Mouse (Mus musculus) gonadal fat pad, adult 2 months (tissue): Measurements from ENCODE around the gene Kif1c. TPM values are rescaled to one million over a fixed set of nuclear protein-coding genes. Genes with fewer than 3 reads are reported as not detected.

Source experiments
- DNase-seq: peaks from one replicate; pipeline ENCODE4 v3.0.0-alpha.2; 2012; ENCODE audit warnings: low read depth
- polyA plus RNA-seq: library from polyadenylated mRNA; depleted of rRNA; stranded (reverse); fragments of >200 nt; gene quantifications from 2 replicates; pipeline ENCODE4 v1.2.3, GENCODE M21; 2012; rRNA removed

Kif1c gene
- polyA plus RNA-seq, result 98.2 and 102 TPM in 2 replicates

DNA sequence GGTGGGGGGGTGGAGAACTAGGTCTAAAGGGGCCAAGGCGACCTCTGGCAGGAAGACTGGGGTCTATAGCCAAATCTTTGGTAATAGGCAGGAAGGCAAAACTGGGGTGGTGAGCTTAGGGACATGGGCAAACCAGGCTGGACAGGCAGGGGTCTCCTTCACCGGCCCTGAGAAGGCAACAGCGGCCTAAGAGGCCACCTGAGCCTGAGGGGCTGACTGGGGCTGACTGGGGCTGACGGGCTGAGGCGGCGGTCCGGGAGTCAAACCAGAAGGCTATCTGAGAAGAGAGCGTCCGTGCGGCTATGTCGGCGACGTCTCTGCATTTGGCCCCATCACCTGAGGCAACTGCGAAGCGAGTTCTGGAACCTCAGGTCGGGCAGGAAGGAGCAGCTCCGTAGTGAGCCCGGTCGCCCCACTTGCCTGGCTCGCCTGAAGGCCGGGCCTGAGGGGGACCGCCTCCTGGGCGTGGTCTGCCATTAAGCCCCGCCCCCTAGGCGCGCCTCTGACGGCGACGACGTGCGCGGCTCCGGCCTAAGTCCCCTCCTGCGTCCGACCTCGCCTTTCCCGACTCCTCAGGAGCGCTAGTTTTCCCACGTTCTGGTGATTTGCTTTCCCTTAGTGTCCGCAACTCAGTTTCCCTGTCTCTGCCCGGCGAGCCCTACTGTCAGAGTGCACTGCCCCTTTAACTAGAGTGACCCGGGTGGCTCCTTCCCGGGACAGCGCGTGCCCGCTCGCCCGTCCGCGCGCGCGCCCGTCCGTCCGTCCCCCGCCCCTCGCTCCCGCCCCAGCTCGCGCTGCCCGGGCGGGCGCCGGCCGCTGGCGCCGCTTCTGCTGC lies at the start of gene Kif1c, which contains the start of gene Inca1:
Gene Kif1c (plus strand): TSS at position 827 of the 835 bp plus-strand sequence.
Gene Inca1 (minus strand): TSS at position 434 of the 835 bp plus-strand sequence.
- no peak for DNase-seq

DNA sequence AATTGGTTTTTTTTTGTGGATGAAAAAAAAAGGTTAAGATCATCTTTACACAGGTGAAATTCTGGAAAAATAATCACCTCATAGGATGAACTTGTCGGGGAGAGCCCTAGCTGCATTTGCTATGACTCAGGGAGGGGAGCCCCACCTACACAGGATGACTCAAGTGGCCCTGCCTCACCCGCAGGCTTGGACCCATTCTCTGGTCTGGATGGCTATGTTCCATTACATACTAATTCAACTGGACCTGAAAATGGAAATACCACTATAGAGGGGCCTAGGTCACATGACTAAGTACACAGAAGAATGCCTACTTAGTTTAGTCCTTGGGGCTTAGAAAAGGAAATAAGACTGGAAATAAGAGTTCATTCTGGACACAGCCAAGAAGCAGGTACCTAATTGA lies 49.0 kb upstream of the Kif1c start:
- no peak for DNase-seq

DNA sequence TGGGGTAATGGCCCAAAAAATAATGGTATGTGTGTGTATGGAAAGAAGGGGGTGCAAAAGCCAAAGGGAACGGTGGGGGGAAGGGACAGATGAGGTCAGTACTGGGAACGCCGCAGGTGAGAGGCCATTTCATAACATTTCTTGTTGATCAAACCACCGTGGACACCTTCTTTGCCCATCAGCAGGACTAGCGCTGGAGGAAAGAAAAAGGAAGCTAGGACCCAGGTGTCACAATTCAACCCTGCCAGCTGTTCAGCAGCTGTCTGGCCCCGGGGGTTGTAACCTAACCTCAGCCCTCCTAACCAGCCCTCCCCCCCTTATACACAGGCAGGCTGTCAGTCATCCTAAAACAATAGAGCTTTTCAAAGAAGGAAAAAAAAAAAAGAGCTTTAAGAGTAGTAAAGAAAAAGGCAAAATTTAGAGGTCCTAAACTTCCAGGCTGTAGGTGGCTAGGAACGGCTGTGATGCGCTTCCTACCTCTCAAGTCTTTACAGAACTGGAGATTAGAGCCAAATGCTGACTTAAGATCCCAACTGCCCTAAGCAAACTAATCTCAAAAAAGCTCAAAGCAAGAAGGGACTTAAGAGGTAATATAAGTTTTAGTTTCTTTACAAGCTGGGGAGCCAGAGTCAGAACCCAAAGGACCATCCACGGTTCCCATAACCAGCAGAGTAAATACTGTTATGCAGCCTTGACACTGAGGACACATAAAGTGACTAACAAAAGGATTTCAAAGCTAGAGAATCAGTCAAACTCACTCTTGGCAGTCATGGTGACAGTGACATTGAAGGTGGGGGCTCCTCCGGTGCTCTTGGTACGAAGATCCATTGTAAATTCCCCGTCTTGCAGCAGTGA lies 48.1 kb upstream of the Kif1c start:
- DNase-seq, result no peak

DNA sequence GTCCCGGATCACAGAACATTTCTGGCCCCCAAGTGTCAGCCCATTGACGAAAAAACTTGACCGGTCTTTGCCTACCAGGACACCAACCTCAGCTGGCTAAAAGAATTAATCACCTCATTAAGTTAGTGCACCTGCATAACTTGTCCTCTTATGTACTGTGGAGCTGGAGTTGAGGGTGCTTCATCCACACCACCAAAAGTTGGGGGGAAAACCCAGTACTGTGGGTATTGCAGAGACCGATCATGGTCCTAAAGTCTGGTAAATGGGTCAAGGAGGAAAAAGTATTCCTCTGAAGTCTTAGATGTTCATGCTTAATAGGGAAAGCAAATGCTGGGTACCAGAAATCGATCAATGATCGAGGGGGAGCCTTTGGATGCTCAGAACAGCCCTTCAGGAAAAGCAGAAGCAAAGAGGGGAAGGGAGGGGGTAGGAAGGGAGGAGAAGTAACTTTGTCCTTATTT lies 47.4 kb upstream of the Kif1c start:
- no peak for DNase-seq

DNA sequence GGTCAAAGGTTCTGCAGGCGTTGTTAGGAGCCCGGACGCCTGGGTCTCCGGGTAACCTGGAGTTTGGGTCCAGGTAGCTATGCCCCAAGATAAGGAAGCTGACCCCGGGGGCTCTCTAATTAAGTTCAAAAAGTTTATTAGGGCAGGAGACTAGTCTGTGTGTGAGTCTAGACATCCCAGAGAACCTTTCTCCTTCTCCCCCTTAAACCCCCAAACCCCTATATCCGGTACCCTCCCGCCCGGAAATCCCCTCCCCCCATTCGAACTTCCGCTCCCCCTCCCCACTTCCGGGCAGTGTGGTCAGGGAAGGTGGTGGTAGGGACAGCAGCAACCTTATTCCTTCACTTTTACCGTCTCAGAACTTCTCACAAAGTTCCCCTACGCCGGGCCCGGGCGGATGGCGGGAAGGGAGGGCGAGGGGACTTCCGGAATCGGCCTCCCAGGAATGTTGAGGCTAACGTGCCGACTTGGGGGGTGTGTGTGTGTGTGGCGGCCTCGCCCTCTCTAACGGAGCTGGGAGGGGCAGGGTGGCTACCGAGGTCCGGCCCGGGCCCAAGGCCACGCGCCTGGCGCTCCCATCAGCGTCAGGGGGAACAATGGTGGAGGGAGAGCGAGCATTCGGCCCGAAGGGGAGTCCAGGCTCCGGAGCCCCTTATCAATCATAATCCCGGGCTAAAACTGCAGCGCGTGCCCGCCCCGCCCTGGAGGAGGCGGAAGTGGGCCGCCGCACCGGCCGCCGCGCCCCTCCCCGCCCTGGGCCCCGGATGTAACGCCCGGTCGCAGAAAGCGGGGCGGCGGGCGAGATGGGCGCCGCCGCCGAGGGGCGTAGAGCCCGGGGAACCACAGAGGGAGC lies 46.8 kb upstream of the Kif1c start:
- no peak for DNase-seq

DNA sequence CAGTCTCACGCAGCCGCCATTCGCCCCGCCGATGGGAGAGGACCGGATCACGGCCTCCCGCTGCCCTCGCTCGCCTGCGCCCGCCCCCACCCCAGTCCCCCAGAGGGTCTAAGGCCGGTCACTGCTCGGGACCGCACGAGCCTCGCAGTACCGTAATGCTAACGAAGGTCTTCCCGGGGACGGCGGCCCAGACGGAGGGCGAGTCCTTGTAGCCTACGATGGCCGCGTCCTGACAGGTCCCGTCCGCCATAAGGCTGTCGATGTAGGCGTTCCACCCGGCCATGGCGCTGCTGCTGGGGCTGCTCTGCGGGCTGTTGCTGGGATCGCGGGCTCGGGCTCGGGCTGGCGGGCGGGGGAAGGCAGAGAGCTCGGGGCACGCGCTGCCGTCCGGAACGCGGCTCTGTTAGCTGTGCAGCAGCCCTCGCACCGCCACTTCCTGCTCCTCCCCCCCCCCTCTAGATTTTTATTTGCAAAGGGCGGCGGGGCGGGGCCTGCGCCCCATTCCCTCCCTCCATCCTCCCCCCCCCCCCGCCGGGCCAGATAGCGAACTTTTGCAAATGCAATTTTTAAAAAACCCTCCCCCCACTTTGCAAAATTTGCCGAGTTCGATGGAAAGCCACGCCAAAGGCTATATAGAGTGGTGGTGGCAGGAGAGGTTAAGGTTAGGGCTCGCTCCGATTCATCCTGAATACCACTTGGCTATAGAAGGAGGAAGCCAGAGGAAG lies 46.0 kb upstream of the Kif1c start, which contains the start of gene Pfn1:
Gene Pfn1 (minus strand): TSS at position 447 of the 725 bp plus-strand sequence.
- no peak for DNase-seq

DNA sequence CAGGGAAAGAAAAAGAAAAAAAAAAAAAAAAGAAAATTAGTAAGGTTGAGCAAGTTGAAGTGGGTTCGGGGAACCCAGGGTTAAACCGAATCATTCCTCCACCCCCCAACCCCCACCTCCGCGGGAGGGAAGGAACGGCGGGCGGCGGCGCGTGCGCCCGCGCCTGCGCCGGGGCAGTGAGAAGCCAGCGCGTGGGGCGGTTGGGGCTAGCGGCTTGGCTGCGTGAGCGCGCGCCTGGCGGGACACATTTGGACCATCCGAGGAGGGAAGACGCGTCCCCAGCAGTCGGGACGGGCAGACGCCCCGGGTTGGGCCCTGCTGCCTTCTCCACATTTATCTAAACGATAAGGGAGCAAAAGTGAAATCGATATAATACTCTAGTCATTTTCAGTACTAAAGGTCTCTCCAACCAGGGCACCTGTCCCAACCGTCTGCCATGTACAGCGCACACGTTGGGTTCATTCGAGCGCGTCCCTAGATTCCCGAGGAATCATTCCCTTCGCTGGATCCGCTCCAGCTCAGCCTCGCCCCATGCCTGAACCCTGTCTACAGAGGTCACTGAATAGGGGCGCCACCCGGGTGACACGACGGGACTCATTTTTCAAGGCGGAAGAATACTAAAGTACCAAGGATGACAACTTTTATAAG lies 45.3 kb upstream of the Kif1c start:
- DNase-seq, result no peak

DNA sequence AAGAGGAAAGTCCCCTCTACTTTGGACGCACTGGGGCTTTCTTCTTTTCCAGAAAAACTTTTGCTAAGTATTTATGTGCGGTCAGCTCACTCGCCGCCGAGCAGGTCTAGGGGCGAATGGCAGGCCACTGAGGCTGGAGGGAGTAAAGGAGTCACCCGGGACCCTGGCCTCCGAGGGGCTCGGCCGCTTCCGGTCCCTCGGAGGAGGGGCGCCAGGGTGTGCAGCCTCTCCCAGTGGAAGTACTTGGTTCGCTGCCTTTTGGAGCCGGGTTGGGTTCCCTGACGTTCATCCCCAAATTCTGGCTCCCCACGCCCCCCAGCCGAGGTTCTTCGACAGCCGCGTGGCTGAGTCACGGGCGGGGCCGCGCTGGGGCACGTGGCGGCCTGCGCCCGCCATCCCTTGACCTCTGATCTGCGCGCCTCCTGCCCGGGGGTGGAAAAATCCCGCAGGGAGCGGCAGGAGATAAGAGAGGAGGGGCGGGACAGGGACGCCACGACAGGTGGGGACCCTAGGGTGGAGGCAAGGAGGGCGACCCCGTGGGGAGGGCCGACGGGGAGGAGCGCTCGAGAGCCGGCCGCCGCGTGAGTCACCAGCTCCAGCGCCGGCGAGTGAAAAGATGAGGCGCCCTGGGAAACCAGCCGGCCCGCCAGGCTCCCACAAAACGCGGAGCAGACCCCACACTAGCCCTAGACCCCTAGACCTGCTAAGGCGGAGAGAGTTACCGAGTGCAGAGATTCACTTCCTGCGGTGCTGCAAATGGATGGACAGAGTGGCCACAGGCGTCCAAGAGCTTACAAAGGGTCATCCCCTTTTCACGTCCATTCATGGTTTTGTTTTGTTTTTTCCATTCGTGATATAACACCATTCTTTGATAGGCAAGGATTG lies 44.5 kb upstream of the Kif1c start:
- no peak for DNase-seq

DNA sequence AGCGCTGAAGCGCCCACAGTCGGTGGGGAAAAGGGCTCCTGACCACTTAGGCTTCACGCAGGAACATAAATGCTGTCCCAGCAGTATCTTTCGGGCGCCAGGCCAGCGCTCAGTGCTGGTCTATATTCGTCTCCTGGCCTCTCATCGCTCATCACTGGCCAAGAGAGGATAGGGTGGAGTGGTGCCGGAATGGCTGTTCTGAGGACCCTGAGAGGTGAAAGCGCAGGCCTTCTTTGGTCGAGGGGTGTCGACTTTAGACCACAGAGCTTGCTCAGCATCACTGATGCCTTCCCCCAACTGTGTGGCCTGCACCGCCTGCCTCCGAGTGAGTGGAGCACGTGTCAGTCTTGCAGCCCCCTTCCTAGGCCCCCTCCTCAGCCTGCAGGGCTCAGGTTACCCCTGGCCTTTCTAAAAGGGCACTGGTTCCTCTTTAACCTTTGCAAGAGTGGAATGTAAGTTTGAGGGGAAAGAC lies 43.9 kb upstream of the Kif1c start:
- no peak for DNase-seq

DNA sequence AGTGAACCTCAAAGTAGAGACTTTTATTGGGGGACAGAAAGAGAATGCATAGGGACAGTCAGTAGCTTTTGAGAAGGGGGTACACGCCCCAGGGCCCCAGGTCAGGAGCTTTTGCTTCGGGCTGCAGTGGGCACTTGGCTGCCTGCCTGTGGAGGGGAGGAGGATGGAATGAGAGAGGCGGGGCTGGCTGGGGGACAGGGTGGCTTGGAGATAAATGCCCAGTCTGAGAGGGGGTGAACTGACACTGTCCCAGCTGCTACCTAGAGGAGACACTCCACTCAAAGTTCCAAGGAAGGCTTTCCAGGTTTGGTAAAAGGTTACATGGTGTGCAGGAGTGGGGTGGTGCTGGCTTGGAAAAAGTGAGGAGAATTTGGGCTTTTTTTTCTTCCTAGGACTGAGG lies 43.4 kb upstream of the Kif1c start, which contains the start of gene Eno3:
Gene Eno3 (plus strand): TSS at position 239 of the 400 bp plus-strand sequence.
- DNase-seq, result no peak

DNA sequence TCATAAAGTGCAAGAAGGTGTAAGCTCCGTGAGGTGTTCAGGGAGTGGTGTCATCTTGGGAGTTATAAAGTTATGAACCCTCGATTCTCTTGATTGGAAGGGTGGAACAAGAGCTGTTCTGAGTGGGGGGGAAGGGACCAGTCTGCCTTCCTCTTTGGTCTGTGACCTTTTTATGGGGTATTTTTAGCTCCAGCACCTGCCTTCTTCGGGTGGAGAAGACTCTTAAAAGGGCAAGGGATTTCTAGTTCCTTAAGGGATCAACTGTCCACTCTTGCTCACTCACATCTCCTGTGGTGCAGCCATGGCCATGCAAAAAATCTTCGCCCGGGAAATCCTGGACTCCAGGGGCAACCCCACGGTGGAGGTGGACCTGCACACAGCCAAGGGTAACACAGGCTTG lies 42.8 kb upstream of the Kif1c start:
- DNase-seq, result no peak

DNA sequence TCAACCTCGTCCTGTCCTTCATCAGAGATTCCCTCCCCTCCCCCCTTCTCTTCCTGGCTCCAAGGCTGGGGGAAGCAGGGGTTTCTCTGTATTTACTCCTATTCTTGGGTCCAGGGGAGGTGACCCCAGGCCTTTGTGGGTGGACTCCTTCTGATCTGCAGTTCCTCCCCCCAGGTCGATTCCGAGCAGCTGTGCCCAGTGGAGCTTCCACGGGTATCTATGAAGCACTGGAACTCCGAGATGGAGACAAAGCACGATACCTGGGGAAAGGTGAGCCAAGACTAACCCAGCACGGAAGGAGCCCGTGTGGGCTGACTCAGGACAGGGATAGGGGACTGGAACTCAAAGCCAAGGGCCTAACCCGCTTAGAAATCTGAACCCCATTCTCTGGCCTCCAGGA lies 42.4 kb upstream of the Kif1c start:
- DNase-seq, result no peak

DNA sequence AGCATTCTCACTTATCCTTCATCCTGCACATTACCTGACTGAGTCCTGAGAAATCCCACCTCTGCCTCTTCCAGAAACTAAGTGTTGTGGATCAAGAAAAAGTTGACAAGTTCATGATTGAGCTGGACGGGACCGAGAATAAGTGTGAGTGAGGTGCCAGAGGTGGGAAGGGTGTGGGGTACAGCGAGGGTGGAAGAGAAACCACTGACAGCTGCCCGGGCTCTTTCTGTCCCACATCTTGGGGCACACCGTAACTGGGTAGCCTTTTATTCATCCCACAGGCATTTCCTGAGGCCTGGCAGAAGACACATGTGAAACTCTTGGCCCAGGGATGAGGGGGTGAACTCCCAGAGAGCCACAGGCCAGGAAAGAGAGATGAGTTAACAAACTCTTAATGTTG lies 41.8 kb upstream of the Kif1c start:
- no peak for DNase-seq

DNA sequence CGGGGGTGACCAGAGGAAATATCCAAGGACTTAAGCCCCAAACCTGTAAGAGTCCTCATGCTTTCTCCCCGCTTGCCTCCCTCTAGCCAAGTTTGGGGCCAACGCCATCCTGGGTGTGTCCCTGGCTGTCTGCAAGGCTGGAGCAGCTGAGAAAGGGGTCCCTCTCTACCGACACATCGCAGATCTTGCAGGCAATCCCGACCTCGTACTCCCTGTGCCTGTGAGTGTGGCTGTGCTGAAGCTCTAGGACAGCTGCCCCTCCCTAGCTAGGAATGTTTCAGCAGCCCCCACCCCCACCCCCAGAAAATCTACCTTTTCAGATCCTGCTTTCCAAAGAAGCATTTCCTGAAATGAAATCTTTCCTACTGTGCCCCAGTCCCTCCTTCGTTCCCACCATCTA lies 41.4 kb upstream of the Kif1c start:
- DNase-seq, result no peak

DNA sequence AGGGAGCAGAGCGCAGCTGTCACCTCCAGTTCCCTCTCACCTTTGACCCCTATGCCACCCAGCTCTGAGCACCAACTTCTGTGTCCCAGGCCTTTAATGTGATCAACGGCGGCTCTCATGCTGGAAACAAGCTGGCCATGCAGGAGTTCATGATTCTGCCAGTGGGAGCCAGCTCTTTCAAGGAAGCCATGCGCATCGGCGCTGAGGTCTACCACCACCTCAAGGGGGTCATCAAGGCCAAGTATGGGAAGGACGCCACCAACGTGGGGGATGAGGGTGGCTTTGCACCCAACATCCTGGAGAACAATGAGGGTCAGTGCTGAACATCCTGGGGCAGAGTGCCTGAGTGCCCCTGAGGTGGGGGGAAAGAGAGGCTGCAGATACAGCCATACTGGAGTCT lies 39.8 kb upstream of the Kif1c start:
- no peak for DNase-seq

DNA sequence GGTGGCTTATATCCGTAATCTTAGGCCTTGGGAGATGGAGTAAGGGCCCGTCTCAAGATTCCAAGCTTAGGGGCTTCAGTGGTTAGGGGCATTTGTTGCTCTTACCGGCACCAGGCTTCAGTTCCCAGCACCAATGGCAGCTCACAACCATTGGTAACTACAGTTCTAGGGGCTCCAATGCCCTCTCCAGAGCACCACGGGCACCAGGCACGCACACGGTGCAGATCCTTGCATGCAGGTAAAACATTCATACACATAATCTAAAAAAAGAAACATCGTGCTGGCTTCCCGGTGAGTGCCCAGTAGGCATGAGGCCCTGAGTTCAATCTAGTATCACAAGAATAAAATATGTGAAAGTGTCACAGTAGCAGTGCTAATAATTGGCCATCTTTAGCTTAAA lies 37.2 kb upstream of the Kif1c start:
- no peak for DNase-seq

DNA sequence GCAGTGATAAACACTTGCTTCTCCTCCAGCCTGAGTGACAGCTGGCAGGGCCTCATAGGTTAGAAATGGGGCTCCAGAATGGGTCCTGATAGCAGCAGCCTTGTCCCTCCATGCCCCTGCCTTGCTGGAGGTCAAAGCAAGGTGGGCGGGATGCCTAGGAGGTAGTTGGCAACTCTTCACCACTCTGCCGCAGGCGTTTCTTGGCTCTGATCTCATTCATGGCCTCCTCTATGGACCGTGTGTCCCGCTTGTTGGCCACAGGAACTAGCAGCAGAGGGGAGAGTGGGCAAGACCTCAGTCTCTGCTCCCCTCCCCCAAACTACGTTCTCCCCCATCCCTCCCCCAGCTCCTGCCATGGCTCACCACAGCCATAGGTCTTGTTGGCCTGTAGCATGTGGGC lies 36.4 kb upstream of the Kif1c start:
- DNase-seq, result no peak

DNA sequence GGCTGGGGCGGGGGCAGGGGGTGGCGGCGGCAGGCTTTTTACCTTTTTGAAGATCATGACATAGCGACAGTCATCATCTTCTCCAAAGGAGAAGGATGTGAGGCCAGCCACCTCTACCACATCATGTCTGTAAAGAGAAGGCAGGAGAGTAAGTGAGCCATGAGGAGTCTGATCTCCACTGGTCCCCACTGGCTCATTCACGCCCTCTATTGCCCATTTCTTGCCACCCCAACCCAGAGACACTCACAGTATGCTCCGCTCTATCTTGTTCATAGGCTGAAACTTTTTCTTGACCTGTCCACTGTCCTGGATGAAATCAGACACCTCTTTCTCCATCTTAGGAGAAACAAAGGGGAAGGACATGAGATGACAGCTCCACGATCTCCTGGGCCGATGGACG lies 35.6 kb upstream of the Kif1c start:
- DNase-seq, result no peak

DNA sequence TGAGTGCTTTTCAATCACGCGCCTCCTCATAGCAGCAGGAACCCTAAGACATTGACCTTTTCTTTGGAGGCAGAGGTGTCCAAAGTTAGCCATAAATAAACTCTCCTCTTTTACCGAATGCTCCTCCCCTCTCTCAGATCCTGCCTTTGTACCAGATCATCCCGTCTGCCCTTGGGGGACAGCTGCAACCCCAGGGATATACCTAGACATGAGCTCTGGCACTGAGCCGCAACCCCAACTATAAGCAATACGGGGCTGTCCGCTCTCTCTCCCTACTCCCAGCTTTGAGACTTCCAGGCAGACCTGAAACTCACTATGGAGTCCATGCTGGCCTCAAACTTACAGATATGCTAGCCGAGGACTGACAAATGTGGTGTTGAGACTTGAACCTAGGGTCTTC lies 33.7 kb upstream of the Kif1c start:
- no peak for DNase-seq
